Mouse (Mus musculus) adrenal gland, postnatal 25 days (tissue): ENCODE results near the gene Riiad1. TPM values are rescaled to one million over a fixed set of nuclear protein-coding genes. Genes with fewer than 3 reads are reported as not detected.
A peak's percentile ranks its signal among the peaks of the same experiment; 100 is the strongest.

Source experiments
- DNase-seq: peaks from one replicate; pipeline ENCODE4 v3.0.0; 2021; ENCODE audit warnings: mixed read lengths
- total RNA-seq: library from RNA; stranded (reverse); gene quantifications from 2 replicates; pipeline ENCODE4 v1.2.3, GENCODE M21; 2021

Gene Riiad1
- total RNA-seq, 1 experiment from 2014 or later = 4.0 TPM

- DNase-seq = no peak
Measured at GRCm38 (mm10) chr3:94463926-94464578, 16.1 kb downstream of the Riiad1 start.

DNA sequence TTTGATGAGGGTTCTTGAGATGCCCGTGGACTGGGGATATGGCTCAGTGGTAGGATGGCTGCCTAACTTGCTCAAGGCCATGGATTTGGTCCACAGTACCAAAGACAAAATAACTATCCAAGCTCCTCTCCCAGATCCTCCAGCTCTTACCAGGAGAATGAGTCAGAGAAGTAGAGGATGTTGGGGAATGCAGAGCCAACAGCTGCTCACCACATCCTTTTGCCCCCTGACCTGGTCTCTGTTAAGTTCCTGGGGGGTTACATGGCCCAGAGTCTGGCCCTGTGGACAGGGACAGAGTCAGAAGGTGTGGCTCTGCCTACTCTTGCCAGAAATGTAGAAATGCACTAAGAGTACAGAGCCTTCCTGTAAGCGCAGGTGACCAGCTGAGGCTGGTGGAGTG, 20.3 kb downstream of the Riiad1 start:
- no peak for DNase-seq

- DNase-seq = no peak
Measured at GRCm38 (mm10) chr3:94457055-94457454, 23.1 kb downstream of the Riiad1 start.

GRCm38 (mm10) chr3:94456529-94457000, 23.6 kb downstream of the Riiad1 start:
- peak; percentile 83 for DNase-seq

- no peak for DNase-seq
Measured at GRCm38 (mm10) chr3:94449377-94449776, 30.8 kb downstream of the Riiad1 start.

DNA sequence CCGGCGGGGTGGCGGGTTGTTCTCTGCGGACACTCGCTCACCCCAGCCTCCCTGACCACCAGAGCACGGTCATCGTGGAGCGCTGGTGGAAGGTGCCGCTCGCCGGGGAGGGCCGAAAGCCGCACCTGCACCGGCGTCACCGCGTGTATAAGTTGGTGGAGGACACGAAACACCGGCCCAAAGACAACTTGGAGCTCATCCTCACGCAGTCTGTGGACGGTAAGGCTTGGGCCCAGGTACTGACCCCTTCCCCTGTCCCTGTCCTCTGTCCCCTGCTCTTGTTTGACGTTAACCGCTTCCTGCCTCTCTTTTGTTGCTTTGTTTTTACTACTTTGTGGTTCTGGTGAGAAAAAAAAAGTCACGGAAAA, 36.6 kb downstream of the Riiad1 start, which contains the start of gene Oaz3:
Gene Oaz3 (minus strand): TSS at position 319 of the 368 bp plus-strand sequence.
- DNase-seq = no peak

GRCm38 (mm10) chr3:94442951-94443596, 37.1 kb downstream of the Riiad1 start, which contains the start of gene Mrpl9:
Gene Mrpl9 (plus strand): TSS chr3:94443318.
- peak; percentile 97 for DNase-seq

- no peak for DNase-seq
Measured at GRCm38 (mm10) chr3:94441182-94441581, 39.0 kb downstream of the Riiad1 start.

DNA sequence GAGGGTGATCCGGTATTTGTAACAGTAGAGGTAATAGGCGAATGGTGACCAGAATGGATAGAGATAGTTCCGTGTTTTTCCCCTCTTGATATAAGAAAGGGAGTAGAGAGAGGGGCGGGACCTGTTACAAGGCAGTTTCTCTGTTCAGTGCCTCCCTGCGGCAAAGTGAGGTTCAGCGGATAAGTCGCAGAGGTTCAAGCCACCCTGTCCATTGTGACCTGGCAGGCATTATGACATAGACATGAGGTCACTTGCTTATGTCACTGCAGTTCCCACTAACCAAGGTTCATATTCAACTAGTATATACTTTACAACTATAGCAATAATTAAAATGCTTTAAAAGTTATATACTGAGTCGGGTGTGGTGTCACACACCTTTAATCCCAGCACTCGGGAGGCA, 43.7 kb downstream of the Riiad1 start:
- no peak for DNase-seq

DNA sequence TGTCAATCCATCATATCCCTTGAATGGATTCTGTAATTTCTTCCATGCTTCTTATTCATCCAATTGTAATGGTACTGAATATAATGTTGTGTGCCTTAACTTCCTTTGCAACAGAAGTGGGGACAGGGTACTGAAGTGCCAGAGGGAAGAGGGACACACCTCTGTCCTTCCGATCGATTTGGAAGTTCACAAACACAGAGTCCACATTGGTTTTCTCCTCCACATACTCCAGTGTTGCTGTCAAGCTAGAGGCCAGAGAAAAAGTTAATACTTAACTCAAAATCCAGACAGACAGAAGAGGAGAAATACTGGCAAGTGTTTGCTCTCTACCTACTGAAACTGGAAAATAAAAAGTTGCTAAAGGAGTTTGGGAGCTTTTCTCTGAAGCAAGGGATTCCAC, 45.8 kb downstream of the Riiad1 start:
- DNase-seq = no peak

DNA sequence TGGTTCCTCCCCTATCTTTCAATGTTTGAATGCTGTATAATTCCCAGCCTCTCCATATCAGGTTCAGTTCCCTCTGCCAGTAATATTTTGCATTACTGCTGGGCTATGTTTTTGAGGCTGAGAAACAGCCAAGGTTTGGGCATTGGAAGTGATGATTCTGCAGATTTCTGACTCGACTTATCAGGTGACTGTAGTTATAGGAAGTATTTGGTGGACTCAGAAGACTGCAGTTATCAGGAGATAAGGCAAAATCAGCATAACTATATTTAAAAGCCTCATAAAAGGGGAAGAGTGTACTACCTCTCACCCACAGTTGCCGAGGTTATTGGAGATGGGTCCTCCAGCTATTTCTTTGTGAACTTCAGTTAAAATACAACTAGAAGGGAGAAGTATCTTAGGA, 49.2 kb downstream of the Riiad1 start:
- no peak for DNase-seq

Other genes starting within 250 kb of the Riiad1 start
- not detected in 2 replicates for gene Gm4778, start 216.3 kb downstream of the Riiad1 start, total RNA-seq
- gene Them4, start 170.3 kb downstream of the Riiad1 start, total RNA-seq = 10.4 and 12.4 TPM in 2 replicates
- not detected in 2 replicates for gene Them5, start 138.2 kb downstream of the Riiad1 start, total RNA-seq
- 0.49 TPM in 1 of 2 replicates, not detected in the other for gene C2cd4d, start 117.9 kb downstream of the Riiad1 start, total RNA-seq
- 13.9 and 19.0 TPM in 2 replicates for gene Rorc, start 107.5 kb downstream of the Riiad1 start, total RNA-seq
- gene Lingo4, start 81.8 kb downstream of the Riiad1 start, total RNA-seq = 0.76 and 0.90 TPM in 2 replicates
- gene Tdrkh, start 67.1 kb downstream of the Riiad1 start, total RNA-seq = 8.2 and 10.6 TPM in 2 replicates
- 69.6 and 71.6 TPM in 2 replicates for gene Mrpl9, start 37.0 kb downstream of the Riiad1 start, total RNA-seq
- not detected in 2 replicates for gene Oaz3, start 36.4 kb downstream of the Riiad1 start, total RNA-seq
- gene Celf3, start 2.0 kb downstream of the Riiad1 start, total RNA-seq = 17.7 and 28.0 TPM in 2 replicates
- gene Snx27, start 102.4 kb upstream of the Riiad1 start, total RNA-seq = 38.0 and 46.1 TPM in 2 replicates
- not detected in 2 replicates for gene Gm10972, start 162.8 kb upstream of the Riiad1 start, total RNA-seq
- 11.6 and 12.6 TPM in 2 replicates for gene Tuft1, start 178.5 kb upstream of the Riiad1 start, total RNA-seq
- gene Selenbp2, start 213.2 kb upstream of the Riiad1 start, total RNA-seq = 6.5 and 11.1 TPM in 2 replicates